Mouse (Mus musculus) c-Kit-negative CD71-positive TER-119-positive erythroid progenitor cells, embryonic 14.5 days (primary cell): ENCODE data around the gene Adra1d.

Experiments
- DNase-seq: peaks from one replicate; pipeline ENCODE4 v3.0.0-alpha.2; 2013; ENCODE audit warnings: low read depth, low spot score

The Adra1d gene

DNA sequence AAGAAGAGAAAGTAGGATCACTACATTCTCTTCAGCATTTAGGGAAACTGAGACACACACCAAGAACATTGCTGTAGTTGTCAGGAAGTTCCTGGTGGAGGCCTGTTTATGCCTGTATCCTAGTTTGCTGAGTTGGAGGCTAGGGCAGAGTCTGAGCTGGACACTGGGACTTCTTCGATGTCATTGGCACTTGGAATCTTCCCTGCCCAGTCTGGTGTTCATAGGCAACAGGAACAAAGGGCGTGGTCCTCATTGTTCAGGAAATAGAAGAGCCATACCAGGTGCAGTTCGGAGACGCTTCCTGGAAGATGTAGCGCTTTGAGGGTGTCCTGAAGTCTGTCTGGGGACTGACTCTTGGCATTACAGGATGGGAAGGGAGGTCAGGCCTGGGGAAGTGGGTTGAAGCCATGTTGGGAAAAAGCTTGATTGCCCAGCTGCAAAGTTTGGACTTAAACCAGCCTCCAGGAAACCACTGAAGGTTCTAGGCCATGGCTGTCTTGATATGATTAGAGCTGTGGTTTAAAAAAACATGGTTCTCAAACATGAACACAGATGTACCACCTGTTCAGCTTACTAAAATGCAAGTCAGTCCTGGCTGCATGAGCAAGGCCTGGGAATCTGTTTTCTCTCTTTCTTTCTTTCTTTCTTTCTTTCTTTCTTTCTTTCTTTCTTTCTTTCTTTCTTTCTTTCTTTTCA, 65.8 kb downstream of the Adra1d start:
- no peak for DNase-seq
